Mouse (Mus musculus): ENCODE results near the gene Mmrn1.

Mmrn1 gene

DNA sequence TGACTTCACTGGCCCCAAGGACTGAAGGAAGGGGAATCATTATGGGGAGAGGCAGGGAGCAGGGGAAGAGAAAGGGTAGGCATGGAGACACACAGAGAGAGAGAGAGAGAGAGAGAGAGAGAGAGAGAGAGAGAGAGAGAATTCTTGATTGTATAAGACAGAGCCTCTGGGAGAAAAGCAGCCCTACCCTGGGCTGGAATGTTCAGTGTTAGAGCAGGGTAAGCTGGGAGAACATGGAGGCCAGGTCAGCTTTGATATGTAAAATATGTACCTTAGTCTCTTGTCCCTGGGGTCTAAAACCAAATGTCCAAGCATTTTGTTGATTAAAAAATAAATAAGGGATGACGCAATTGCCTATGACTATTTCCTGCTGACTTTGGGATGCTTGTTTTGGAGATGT lies 67.6 kb downstream of the Mmrn1 start:
- in situ Hi-C loops (cut with MboI; ENCODE audit: unreplicated experiment in 2 of 2): no loop called here

DNA sequence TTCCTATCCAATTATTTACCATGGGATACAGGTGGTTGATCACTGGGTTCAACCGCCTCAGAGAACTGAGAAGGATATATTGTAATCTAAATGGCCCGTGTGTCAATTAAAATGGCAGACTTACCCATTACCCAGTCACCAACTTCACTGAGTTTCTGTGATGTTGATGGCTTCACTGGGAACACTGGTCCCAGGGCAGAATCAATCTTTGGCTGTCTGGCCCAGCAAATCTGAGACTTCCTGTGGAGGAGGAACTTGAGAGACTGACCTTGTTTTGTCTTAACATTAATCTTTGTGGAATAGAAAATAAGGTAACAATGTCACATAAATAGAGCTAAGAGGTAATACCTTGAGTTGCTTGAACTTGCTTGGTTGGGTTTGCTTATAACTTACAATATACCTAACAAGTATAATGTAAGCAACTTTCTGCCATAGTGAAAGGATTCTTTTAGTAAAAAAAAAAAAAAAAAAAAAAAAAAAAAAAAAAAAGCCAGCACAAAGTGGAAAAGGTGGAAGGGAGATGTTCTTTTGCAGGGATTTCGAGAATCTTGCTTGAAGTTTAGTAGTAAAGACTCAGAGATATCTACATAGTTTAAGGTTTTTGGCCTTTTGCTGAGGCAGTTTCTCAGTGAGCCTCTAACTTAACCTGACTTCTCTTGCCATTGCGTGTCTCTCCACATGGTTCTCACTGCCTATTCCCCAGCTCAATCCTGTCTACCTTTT lies 68.8 kb downstream of the Mmrn1 start:
- in situ Hi-C loops (cut with MboI; ENCODE audit: unreplicated experiment in 2 of 2): no loop called here

DNA sequence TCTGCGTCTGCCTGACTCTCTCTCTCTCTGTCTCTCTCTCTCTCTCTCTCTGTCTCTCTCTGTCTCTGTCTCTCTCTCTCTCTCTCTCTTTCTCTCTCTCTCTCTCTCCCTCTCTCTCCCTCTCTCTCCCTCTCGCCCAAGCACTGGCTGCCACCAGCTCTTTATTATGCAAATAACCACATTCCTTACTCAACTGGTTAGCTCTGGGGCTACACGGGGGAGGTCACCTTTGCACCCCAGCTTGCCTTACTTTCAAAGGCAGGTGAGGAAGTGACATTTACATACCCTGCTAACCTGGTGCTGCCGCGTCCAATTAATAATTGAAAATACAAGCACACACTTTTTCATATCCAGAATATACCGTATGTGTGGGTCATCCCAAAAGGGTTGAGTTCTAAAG lies 69.3 kb downstream of the Mmrn1 start:
- in situ Hi-C loops (cut with MboI; ENCODE audit: unreplicated experiment in 2 of 2): no loop called here

DNA sequence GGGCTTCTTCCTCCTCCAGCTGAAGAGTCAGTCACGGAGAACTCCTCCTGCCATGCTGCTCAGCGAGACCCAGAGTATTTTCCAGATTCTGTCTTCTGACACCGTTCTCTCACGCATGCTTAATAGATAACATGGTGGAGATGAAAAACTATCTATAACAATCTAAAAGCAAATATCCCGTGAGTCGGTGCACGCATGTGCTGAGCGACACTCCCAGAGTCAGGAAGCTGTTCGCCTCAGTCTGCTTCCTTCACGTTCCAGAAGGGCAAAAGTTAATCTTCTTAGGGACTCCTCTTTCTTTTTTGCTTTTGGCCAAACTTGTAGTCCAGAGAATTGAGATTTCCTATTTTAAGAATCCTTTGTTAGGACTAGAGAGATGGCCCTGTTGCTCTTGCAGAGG lies 69.7 kb downstream of the Mmrn1 start:
- in situ Hi-C loops (cut with MboI; ENCODE audit: unreplicated experiment in 2 of 2): no loop called here

DNA sequence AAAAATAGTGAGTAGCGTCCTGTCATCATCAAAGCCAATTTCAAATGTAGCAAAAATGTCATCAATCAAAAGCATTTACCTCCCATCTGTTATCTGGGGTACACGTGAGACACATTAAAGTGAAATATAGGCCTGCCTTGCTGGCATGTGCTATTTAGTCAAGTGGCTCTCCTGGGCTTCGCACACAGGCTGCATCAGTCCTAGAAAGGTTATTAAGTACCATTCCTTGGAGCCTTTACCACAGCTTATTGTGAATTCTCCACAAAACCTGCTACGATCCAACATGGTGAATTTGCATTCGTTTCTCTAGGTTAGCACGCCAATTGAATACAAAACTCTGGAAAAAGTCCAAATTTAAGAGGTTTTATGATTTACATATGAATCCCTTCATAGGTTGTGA lies 70.8 kb downstream of the Mmrn1 start:
- in situ Hi-C loops (cut with MboI; ENCODE audit: unreplicated experiment in 2 of 2): no loop called here

DNA sequence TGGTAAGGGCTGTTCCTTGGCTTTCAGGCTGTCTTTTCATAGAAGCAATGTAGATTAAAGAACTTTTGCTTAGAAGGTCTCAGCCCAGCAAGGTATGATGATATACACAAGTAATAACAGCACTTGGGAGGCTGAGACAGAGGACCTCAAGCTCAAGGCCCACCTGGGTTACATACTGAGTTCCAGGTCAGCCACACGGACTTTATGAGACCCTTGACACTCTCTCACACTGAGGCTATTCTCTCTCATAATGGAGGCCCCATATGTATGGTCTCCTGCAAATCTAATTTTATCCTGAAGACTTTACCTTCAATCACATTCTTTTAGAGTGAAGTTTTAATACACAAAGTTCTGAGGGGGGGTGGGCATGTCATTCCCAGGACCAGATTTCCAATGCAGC lies 71.6 kb downstream of the Mmrn1 start:
- in situ Hi-C loops (cut with MboI; ENCODE audit: unreplicated experiment in 2 of 2): no loop called here

DNA sequence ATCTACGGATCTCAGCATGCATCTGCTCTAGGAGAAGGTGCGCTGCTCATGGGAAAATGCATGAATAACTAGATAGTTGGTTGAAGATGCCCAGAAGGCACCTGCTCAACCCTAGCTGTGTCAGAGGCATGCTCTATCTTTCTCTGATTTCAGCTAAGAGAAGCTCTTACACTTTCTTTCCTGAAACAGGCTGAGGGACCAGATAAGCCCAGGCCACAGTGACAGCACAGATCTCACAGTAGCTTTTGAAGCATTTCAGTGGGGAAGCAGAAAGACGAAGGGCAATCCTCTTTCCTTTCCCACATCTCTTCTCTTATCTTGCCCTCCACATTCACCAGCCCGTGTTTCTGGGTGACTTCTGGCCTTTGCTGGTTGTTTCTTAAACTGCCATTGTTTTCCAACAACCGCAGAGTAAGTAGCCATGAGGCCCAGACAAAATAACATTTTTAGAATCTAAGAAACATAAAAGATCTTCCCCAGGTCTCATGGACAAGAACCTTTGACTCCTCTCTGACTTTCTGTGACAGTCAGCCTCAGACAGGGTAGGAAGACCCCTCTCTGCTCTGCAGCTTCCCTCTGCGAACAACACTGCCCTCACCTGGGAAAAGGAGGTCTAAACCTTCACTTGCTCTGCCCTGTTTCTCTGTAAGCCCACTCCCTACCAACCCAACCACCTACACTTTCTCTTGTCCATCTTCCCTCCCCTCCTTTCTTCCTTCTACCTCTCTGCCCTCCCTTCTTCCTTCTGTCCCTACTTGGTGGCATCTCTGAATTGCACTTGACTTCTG lies 76.4 kb downstream of the Mmrn1 start:
- in situ Hi-C loops (cut with MboI; ENCODE audit: unreplicated experiment in 2 of 2): no loop called here

DNA sequence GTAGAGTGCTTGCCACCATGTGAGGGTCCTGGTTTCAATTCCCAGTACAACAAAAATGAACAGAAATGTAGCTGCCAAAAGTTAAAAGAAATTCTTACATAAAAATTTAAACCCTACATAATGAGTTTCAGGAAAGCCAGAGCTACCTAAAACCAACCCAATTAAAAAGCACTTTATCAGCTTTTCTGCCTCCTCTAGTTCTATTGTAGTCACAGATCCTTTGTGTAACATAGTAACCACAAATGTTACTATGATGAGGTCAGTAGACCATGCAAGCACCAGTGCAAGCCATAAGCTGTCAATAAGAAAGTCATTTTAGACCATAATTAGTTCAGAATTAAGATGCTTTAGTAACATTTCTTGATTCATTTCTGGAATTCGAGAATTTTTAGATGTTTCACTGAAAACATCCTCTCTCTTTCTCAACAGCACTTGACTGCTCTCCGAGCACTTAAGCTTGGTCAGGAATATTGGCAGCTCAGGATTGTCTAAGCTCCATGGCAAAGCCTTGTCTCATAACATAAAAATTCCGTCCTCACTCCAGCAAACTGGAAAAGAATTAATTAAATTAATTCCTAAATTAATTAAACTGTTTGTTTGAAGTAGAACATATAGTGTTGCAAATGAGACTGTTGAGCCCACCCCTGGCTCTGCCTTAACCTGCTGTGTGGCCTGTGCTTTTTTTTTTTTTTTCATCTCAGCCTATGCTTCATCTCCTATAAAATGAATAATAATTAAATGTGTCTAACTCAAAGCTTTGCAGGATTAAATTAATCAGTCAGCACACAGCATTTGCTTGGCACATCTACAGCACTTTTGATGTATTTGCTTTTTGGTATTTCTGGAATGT lies 79.4 kb downstream of the Mmrn1 start:
- in situ Hi-C loops (cut with MboI; ENCODE audit: unreplicated experiment in 2 of 2): no loop called here

DNA sequence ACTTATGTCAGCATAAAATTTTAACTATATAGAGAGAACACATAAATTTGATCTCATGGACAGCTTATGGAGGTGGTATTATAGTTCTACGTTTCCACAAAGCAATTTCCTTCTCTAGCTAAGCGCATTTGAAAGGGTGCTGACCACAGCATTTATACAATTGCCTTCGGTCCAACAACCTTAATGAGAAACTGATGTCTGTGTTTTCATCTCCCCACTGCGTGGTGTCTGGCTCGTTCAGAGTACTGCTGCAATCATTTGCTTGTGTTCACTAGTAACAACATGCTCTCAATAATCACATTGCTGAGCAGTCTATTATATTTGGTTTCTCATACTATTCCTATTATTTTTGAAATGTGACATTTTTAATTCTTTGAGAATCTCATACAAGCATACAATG lies 89.0 kb downstream of the Mmrn1 start:
- in situ Hi-C loops (cut with MboI; ENCODE audit: unreplicated experiment in 2 of 2): no loop called here

DNA sequence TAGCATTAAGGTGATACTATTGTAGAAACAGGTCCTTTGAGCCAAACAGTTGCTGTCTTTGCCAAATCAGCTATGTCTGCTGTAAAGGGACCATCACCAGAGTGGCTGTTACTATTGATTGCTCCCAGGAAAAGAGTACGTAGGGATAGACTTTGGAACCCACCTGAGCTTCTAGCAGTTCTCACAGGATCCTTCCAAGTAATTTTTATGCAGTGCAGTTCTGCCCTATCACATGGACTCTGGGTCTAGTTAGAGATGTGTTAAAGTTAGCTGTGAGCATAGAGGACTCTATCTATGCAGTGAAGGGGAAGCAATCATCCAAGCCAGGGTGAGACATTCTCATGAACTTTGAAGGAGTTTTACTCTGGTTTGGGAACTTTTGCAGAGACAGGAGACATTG lies 94.9 kb downstream of the Mmrn1 start:
- in situ Hi-C loops (cut with MboI; ENCODE audit: unreplicated experiment in 2 of 2): no loop called here

DNA sequence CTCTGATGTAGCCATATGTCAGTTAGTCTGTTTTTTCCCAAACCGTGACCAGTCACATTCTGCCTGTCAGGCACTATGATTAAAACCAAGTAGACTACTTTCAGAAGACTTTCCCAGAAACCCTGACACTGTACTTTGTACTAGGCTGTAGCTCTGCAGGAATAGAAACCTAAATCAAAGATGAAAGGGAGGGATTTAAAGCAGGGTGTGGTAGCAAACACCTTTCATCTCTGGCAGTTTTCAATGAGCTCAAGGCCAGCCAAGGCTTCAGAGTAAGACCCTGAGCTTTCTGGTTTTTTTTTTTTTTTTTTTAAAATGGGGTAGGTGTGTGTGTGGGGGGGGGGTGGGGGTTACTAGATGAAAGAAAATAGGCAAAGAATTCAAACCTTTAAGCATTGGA lies 96.2 kb downstream of the Mmrn1 start:
- in situ Hi-C loops (cut with MboI; ENCODE audit: unreplicated experiment in 2 of 2): no loop called here

DNA sequence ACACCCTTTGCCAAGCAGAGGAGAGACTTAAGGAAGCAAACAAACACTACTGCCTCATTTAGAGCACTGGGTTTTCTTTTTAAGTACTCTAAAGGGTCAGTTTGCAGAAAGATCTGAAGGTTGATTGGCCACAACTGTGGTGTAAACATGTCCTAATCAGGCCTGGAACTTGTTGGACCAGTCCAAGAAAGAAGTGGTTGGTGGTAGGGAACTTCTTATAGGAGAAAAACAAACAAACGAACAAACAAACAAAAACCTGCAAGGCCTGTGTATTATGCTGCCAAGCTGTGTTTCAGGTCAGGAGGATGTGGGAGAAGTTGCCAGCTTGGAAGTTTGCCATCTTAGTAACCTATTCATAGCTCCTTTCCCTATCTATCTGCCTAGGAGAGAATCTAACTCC lies 108.5 kb downstream of the Mmrn1 start:
- in situ Hi-C loops (cut with MboI; ENCODE audit: unreplicated experiment in 2 of 2): no loop called here
